Mouse (Mus musculus) embryo, embryonic 11 days (tissue): ENCODE measurements around the gene Pnliprp1.

Source experiments
- DNase-seq: peaks from one replicate; pipeline ENCODE4 v3.0.0-alpha.2; 2015

The Pnliprp1 gene

GRCm38 (mm10) chr19:58783938-58784337 is 55.3 kb downstream of the Pnliprp1 start:
- DNase-seq, result no peak

GRCm38 (mm10) chr19:58789194-58789593 is 60.5 kb downstream of the Pnliprp1 start:
- no peak for DNase-seq
